Mouse (Mus musculus) neural tube, embryonic 14.5 days (tissue): ENCODE results near the gene Krt75. TPM values are rescaled to one million over a fixed set of nuclear protein-coding genes. Genes with fewer than 3 reads are reported as not detected.

Experiments used
- ATAC-seq: fragments of 200-750 bp; cut with Nextera tagmentation; 2 replicates; pipeline ENCODE4 v1.8.0; 2017; ENCODE audit warnings: low read depth, mild to moderate bottlenecking, moderate TSS enrichment, moderate library complexity
- H3K27ac ChIP-seq: fragments of 300-500 bp; sonication (generic); 2 replicates; pipeline ENCODE4 v1.5.1; 2014; ENCODE audit warnings: low read depth, mild to moderate bottlenecking, control low read depth, low read length, moderate library complexity, mixed read lengths
- H3K27me3 ChIP-seq: fragments of 300-500 bp; sonication (generic); 2 replicates; pipeline ENCODE4 v1.6.1; 2014; ENCODE audit warnings: low read length; ENCODE audit not compliant: control insufficient read depth, insufficient read depth
- H3K36me3 ChIP-seq: fragments of 300-500 bp; sonication (generic); 2 replicates; pipeline ENCODE4 v1.6.1; 2014; ENCODE audit warnings: low read length, mixed read lengths; ENCODE audit not compliant: control insufficient read depth, insufficient read depth
- H3K4me1 ChIP-seq: fragments of 300-500 bp; sonication (generic); 2 replicates; pipeline ENCODE4 v1.6.1; 2014; ENCODE audit warnings: low read length; ENCODE audit not compliant: control insufficient read depth, insufficient read depth
- H3K4me2 ChIP-seq: fragments of 300-500 bp; sonication (generic); 2 replicates; pipeline ENCODE4 v1.6.1; 2014; ENCODE audit warnings: mild to moderate bottlenecking, low read depth, low read length, control low read depth
- H3K4me3 ChIP-seq: fragments of 300-500 bp; sonication (generic); 2 replicates; pipeline ENCODE4 v1.5.1; 2014; ENCODE audit warnings: low read depth, low read length, control low read depth, mixed read lengths
- H3K9ac ChIP-seq: fragments of 300-500 bp; sonication (generic); replicated peaks from 2 replicates; pipeline ENCODE4 v1.6.1; 2014; ENCODE audit warnings: low read depth, mild to moderate bottlenecking, control low read depth, low read length, mixed read lengths
- H3K9me3 ChIP-seq: fragments of 300-500 bp; sonication (generic); 2 replicates; pipeline ENCODE4 v1.6.1; 2016; ENCODE audit warnings: low read length; ENCODE audit not compliant: control insufficient read depth
- WGBS: fragments of 180-500 bp; shearing (Covaris S2); extraction: QIAGEN DNeasy Blood & Tissue Kit; methylation state at CpG from one replicate; pipeline ENCODE4 v1.1.7; 2014; 5-methylcytosine and 5-hydroxymethylcytosine counted together
- polyA plus RNA-seq: library from polyadenylated mRNA; unstranded; fragments of >200 nt; fragmentation: Nextera tagmentation; extraction: Ambion mirVana; gene quantifications from 2 replicates; pipeline ENCODE4 v1.2.1, GENCODE M21; 2014

Gene Krt75
- polyA plus RNA-seq, 1 experiment from 2014 or later, result 0.08 TPM

- ATAC-seq, result no peak
- Histone ChIP-seq H3K9me3 (no peaks in the 10 kb centered on the region), H3K27me3 (no peaks in the 10 kb centered on the region), H3K27ac (no peak overlapping the region), H3K36me3 (no peaks in the 10 kb centered on the region), H3K4me2 (no peak overlapping the region), H3K4me3 (no peak overlapping the region), H3K9ac (no peak overlapping the region), H3K4me1 (no peaks in the 10 kb centered on the region)
- WGBS, result 2% methylated on average over 7 of the region's 7 CpGs
Measured at GRCm38 (mm10) chr15:101558034-101558646, 15.6 kb downstream of the Krt75 start.

GRCm38 (mm10) chr15:101553169-101553568 is 20.5 kb downstream of the Krt75 start:
- no peak overlapping the region for H3K4me3 ChIP-seq
- WGBS, result 0% methylated on average over 11 of the region's 11 CpGs

GRCm38 (mm10) chr15:101552188-101552587 is 21.5 kb downstream of the Krt75 start:
- no peak overlapping the region for H3K4me3 ChIP-seq
- H3K9me3 ChIP-seq, result no peaks in the 10 kb centered on the region
- H3K4me2 ChIP-seq, result no peak overlapping the region
- H3K36me3 ChIP-seq, result no peaks in the 10 kb centered on the region
- no peak for ATAC-seq
- no peak overlapping the region for H3K27ac ChIP-seq
- H3K4me1 ChIP-seq, result no peaks in the 10 kb centered on the region
- H3K9ac ChIP-seq, result no peak overlapping the region
- no peaks in the 10 kb centered on the region for H3K27me3 ChIP-seq
- WGBS, result 74% methylated on average over 8 of the region's 8 CpGs

More at GRCm38 (mm10) chr15:101553169-101553568, 20.5 kb downstream of the Krt75 start:
- no peak overlapping the region for H3K9ac ChIP-seq
- H3K27ac ChIP-seq, result no peak overlapping the region
- H3K4me2 ChIP-seq, result peak overlapping the region; percentile 15; the same call in 1 of the 2 replicates
- no peaks in the 10 kb centered on the region for H3K36me3 ChIP-seq
- no peaks in the 10 kb centered on the region for H3K27me3 ChIP-seq
- ATAC-seq, result peak; percentile 69; the same call in 1 of the 2 replicates
- no peaks in the 10 kb centered on the region for H3K4me1 ChIP-seq
- no peaks in the 10 kb centered on the region for H3K9me3 ChIP-seq

DNA sequence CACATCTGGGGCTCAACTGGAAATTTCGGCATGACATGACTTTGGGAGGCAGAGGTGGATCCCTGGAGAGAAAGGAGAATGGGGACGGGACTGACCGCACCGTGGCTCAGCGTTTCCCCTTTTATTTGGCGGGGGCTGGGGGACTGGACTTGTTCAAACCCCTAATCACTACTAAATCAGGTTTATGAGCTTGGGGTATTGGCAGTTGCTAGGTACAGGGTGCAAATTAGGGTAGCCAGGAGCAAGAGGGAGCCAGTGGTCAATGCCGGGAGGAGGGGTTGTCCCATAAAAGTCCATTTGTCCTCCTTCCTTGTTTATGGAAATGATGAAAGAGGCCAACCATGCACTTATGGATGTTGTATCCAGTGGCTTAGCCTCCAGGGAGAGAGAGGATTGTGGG is 23.1 kb downstream of the Krt75 start, which contains the start of gene Krt82:
Krt82 (minus strand) TSS at position 101 of the 400 bp plus-strand sequence.
- H3K9me3 ChIP-seq, result no peaks in the 10 kb centered on the region
- no peak within 1 kb of the TSS for H3K4me2 ChIP-seq
- H3K27me3 ChIP-seq, result no peaks in the 10 kb centered on the region
- WGBS, result 37% methylated on average over 7 of the region's 7 CpGs
- no peak for ATAC-seq
- no peak within 1 kb of the TSS for H3K27ac ChIP-seq
- H3K4me3 ChIP-seq, result no peak within 1 kb of the TSS
- H3K36me3 ChIP-seq, result no peaks in the 10 kb centered on the region
- no peak within 1 kb of the TSS for H3K9ac ChIP-seq
- H3K4me1 ChIP-seq, result no peaks in the 10 kb centered on the region

DNA sequence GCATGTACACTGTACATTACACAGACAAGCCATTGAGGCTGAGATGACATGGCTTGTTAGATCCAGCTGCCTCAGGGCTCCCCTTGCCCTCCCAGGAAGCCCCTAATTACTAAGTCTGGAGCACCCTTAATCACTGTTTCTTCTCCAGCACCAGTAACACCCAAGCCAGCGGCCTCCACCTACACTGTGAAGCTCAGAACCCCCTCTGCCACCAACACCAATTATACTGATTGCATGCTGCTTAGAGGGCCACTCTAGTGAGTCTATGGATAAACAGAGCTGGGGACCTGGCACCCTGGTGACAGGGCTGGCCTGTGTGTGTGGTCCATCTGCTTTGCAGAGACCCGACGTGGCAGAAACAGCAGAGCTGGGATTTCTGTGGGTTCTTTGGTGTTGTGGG is 29.2 kb downstream of the Krt75 start:
- no peak overlapping the region for H3K27ac ChIP-seq
- H3K4me3 ChIP-seq, result no peak overlapping the region
- WGBS, result 67% methylated on average over 3 of the region's 3 CpGs
- no peak for ATAC-seq
- H3K36me3 ChIP-seq, result no peaks in the 10 kb centered on the region
- no peak overlapping the region for H3K9ac ChIP-seq
- no peaks in the 10 kb centered on the region for H3K27me3 ChIP-seq
- no peak overlapping the region for H3K4me2 ChIP-seq
- H3K4me1 ChIP-seq, result no peaks in the 10 kb centered on the region
- H3K9me3 ChIP-seq, result no peaks in the 10 kb centered on the region

DNA sequence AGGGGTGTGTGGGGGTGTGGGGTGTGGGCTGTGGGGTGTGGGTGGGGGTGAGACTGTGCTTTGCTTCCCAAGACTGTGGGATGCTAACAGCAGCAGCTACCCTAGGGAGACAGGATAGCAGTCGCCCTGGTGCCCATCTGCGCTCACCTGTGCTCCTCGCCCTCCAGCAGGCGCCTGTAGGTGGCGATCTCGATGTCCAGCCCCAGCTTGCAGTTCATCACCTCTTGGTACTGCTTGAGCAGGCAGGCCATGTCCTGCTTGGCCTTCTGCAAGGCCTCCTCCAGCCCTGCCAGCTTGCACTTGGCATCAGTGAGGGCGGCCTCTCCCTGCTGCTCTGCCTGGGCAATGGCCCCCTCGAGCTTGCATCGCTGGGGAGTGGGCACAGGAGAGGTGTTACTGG is 31.2 kb downstream of the Krt75 start:
- Histone ChIP-seq H3K4me2 (no peak overlapping the region), H3K27ac (no peak overlapping the region), H3K27me3 (no peaks in the 10 kb centered on the region), H3K4me3 (no peak overlapping the region), H3K9ac (no peak overlapping the region), H3K9me3 (no peaks in the 10 kb centered on the region), H3K4me1 (no peaks in the 10 kb centered on the region), H3K36me3 (no peaks in the 10 kb centered on the region)
- WGBS, result 60% methylated on average over 9 of the region's 9 CpGs
- no peak for ATAC-seq

DNA sequence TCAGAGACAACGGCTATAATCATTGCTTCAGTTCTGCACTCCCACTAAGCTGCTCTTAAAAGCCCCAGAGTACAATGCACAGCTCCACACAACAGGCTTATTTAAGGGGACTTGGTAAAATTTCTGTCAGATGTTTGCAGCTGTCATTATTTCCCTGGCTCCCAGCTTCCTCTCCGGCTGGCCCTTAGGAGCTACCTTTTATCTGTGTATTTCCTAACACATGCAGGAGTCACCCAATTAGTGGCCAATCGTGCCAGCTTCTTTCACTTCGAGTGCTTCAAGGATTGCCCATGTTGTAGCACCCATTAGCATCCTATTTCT is 35.2 kb downstream of the Krt75 start:
- no peak overlapping the region for H3K4me3 ChIP-seq
- no peak overlapping the region for H3K4me2 ChIP-seq
- H3K4me1 ChIP-seq, result no peaks in the 10 kb centered on the region
- H3K9ac ChIP-seq, result no peak overlapping the region
- H3K9me3 ChIP-seq, result no peaks in the 10 kb centered on the region
- no peak for ATAC-seq
- WGBS, result 55% methylated on average over 4 of the region's 4 CpGs
- no peak overlapping the region for H3K27ac ChIP-seq
- H3K27me3 ChIP-seq, result no peaks in the 10 kb centered on the region
- H3K36me3 ChIP-seq, result no peaks in the 10 kb centered on the region

DNA sequence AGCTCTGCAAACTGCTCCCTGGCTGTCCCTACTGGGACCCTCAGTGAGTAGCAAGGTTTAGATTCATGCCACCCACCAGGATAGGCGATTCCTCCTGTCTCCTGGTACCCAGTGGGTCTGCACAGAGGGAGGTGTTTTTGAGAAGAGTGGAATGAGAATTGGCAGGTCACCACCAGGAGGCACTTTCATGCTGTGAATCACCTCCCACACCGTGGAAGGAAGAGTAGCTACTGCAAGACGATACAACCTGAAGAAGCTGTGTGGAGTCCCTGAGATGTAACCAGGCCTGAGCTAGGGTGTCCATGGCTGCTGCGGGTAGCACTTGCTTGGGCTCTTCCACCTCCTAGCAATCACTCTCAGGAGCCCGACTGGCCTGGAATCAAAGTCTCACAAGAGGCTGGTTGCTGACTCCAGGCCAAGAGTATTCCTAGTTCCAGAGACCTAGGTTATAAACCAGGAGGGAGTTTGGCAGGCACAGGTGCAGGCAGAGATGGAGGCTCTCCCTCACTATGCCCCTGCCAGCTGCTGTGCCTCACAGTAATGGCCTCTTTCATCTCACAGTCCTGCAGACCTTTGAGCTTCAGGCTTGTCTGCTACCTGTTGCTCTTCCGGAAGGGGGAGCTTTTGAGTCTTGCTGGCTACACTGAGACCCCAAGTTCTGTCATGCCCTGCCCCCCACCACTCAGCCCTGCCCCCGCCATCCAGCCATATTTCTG is 35.7 kb downstream of the Krt75 start:
- Histone ChIP-seq H3K27ac (no peak overlapping the region), H3K4me3 (no peak overlapping the region), H3K27me3 (no peaks in the 10 kb centered on the region), H3K4me2 (no peak overlapping the region), H3K36me3 (no peaks in the 10 kb centered on the region), H3K9ac (no peak overlapping the region), H3K4me1 (no peaks in the 10 kb centered on the region), H3K9me3 (no peaks in the 10 kb centered on the region)
- 40% methylated on average over 7 of the region's 7 CpGs for WGBS
- ATAC-seq, result no peak

DNA sequence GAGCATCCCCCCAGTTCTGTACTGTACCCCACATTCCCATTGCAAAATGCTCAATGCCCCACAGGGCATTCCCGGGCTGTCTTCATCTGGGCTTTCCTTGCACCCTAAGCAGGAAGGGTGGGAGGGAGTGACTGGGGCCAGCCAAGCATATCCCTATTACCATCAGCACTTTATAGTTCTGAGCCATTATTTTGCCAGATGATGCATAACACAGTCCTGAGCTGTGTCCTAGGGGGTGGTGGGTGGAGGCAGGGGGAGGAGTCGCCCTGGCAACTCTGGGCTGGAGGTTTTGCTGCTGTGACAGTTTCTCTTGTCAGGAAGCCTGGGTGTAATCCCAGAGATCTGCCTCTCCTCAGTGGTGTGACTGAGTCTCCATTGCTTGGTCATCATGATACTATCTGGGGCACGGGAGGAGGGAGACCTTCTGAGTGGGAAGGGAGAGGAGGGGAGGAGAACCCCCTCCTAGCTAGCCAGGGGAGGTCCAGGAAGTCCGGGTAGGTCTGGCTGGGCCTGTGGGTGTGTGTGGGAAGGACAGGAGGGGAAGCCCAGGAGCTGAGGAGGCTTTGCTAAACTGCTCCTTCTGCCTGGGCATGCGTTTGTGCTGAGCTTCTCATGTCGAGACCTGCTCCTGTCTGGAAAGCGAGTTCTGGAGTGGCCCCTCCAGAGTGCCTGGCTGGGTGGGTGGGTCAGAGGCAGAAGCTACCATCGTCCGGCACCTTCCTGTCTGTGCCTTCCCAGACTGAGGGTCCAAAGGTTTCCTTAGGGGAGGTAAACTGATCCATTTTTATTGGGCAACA is 37.5 kb downstream of the Krt75 start:
- 63% methylated on average over 9 of the region's 9 CpGs for WGBS
- no peak overlapping the region for H3K9ac ChIP-seq

More for the DNA sequence above, 37.5 kb downstream of the Krt75 start:
- H3K27ac ChIP-seq, result no peak overlapping the region
- H3K27me3 ChIP-seq, result no peaks in the 10 kb centered on the region
- no peak overlapping the region for H3K4me3 ChIP-seq
- H3K36me3 ChIP-seq, result no peaks in the 10 kb centered on the region
- no peaks in the 10 kb centered on the region for H3K9me3 ChIP-seq
- no peaks in the 10 kb centered on the region for H3K4me1 ChIP-seq
- no peak overlapping the region for H3K4me2 ChIP-seq
- peak; percentile 58; the same call in 1 of the 2 replicates for ATAC-seq
